26 mouse cellular contexts compared by ENCODE assay signal in the genomic region with DNA sequence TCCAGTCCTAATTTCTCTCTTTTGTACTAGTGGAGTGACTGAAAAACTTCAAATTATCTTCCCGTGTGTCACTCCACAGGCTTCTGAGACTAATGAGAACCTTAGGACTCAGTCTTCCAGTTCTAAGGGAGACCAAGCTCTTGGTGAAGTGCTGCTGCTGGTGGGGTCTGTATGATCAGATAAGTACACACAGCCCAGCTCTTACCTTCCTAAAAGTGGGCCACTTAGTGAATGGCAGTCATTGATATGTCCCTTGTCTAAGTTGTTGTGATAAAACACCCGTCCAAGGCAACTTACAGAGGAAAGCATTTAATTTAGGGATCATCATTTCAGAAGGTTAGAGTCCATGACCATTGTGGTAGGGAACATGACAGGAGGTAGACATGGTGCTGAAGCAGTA.
"Had no signal": no experiment of that assay in that cellular context is flagged by ENCODE, and none has a peak within 500 bp of the region (broad histone marks: within the 10 kb centered on the region; RNA-seq: fewer than 3 reads in every experiment).

No protein-coding gene starts in this region.

- H3K27ac ChIP-seq: heart, adult 2 months; heart, embryonic 13.5 days; heart, embryonic 15.5 days; hindbrain, embryonic 13.5 days; hindbrain, embryonic 15.5 days; hindbrain, postnatal 0 days; kidney, embryonic 15.5 days; kidney, postnatal 0 days; limb, embryonic 13.5 days; limb, embryonic 15.5 days; liver, embryonic 13.5 days; liver, embryonic 15.5 days had no signal

- DNase-seq: gastrocnemius, postnatal 14 days; gastrocnemius, postnatal 36 days; heart, adult 2 months; heart, postnatal 14 days; heart, postnatal 36 days; kidney, adult 11 months; kidney, adult 2 months; kidney, adult 9 months; kidney, postnatal 14 days; kidney, postnatal 36 days; layer of hippocampus, adult 9-11 months; layer of hippocampus, postnatal 36 days; left cerebral cortex, postnatal 4 days; liver, embryonic 13.5 days had no signal

- H3K4me3 ChIP-seq: heart, adult 2 months; heart, embryonic 13.5 days; heart, embryonic 15.5 days; hindbrain, embryonic 13.5 days; hindbrain, embryonic 15.5 days; kidney, embryonic 15.5 days; limb, embryonic 13.5 days; limb, embryonic 15.5 days; liver, embryonic 13.5 days; liver, embryonic 15.5 days had no signal

- H3K9me3 ChIP-seq: heart, embryonic 13.5 days; heart, embryonic 15.5 days; hindbrain, embryonic 13.5 days; hindbrain, embryonic 15.5 days; kidney, embryonic 15.5 days; limb, embryonic 13.5 days; limb, embryonic 15.5 days; liver, embryonic 13.5 days; liver, embryonic 15.5 days had no signal

- H3K27me3 ChIP-seq: heart, embryonic 13.5 days; heart, embryonic 15.5 days; hindbrain, embryonic 13.5 days; hindbrain, embryonic 15.5 days; kidney, embryonic 15.5 days; limb, embryonic 13.5 days; limb, embryonic 15.5 days; liver, embryonic 13.5 days; liver, embryonic 15.5 days had no signal

- H3K9ac ChIP-seq: heart, embryonic 13.5 days; heart, embryonic 15.5 days; hindbrain, embryonic 13.5 days; hindbrain, embryonic 15.5 days; kidney, embryonic 15.5 days; limb, embryonic 13.5 days; limb, embryonic 15.5 days; liver, embryonic 13.5 days; liver, embryonic 15.5 days had no signal

- H3K36me3 ChIP-seq: heart, embryonic 13.5 days; heart, embryonic 15.5 days; hindbrain, embryonic 13.5 days; hindbrain, embryonic 15.5 days; kidney, embryonic 15.5 days; limb, embryonic 13.5 days; limb, embryonic 15.5 days; liver, embryonic 13.5 days; liver, embryonic 15.5 days had no signal

- H3K4me2 ChIP-seq: heart, embryonic 11.5 days; heart, embryonic 13.5 days; heart, embryonic 15.5 days; hindbrain, embryonic 13.5 days; hindbrain, embryonic 15.5 days; kidney, embryonic 15.5 days; limb, embryonic 13.5 days; limb, embryonic 15.5 days; liver, embryonic 13.5 days; liver, embryonic 15.5 days had no signal

- ATAC-seq: hindbrain, postnatal 0 days; intestine, embryonic 16.5 days had no signal

- H3K4me1 ChIP-seq: heart, embryonic 13.5 days; heart, embryonic 15.5 days; hindbrain, embryonic 13.5 days; hindbrain, embryonic 15.5 days; kidney, embryonic 15.5 days; limb, embryonic 13.5 days; limb, embryonic 15.5 days; liver, embryonic 13.5 days; liver, embryonic 15.5 days had no signal
